Mouse (Mus musculus) thymus, postnatal 0 days (tissue): ENCODE results near the gene Tom1l2. TPM values are rescaled to one million over a fixed set of nuclear protein-coding genes. Genes with fewer than 3 reads are reported as not detected.

ENCODE experiments used
- DNase-seq: peaks from one replicate; pipeline ENCODE4 v3.0.0-alpha.2; 2015; ENCODE audit warnings: low spot score
- polyA plus RNA-seq: library from polyadenylated mRNA; unstranded; fragments of >200 nt; fragmentation: Nextera tagmentation; extraction: Ambion mirVana; gene quantifications from 2 replicates; pipeline ENCODE4 v1.2.1, GENCODE M21; 2015

Gene Tom1l2
- polyA plus RNA-seq, 1 experiment from 2014 or later: 17.6 TPM

DNA sequence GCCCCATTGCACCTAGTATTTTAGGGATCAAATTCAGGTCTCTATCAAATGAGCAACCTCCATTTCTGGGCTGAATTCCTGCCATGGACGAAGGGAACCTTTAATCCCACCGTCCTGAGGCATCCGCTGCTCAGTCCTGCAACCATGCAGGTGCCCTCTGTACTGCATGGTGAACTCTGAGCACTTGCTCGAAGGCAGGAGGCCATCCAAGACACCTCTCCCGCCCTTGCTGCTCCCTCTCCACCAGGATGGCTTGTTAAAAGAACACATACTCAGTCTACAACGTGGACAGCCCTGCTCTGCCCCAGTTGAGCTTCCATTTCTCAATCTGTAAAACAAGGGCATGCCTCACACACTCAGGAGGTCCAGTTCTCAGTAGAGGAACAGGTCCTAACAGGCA is 144.5 kb downstream of the Tom1l2 start:
- DNase-seq: no peak

DNA sequence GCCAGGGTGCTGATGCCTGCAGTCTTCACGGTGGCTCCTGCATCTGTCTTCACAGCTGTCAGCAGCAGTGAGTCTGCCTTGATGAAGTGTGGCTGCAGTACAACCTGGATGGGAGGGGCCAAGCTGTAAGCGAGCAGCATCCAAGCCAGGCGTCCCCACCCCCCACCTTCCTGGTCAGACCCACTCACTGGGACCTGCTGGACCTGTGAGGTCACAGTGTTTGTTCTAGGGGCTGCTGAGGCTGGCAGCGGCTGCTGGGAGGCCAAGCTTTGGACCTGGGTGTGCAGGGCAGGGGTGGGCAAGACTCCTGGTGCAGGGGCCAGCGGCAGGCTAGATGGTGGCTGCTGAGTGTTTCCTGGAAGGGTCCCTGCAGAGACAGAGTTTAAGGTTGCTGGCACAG is 146.5 kb downstream of the Tom1l2 start:
- no peak for DNase-seq

DNA sequence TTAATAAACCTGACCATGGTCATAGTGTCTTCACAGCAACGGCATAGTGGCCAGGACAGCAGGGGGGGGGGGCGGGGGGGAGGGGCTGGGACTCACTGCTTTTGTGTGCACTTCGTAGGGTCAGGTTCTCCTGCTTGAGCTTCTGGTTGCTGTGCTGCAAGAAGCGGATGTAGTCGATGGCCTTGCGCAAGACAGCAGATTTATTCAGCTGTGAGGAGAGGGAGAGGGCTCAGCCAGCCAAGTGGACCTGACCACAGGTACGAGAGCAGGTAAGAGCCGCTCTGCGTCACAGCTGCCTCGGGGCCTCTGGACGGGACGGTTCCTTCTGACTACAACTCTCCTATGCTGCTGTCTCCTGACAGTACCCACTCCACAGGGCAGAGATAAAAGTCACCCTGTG is 147.7 kb downstream of the Tom1l2 start:
- DNase-seq: no peak

DNA sequence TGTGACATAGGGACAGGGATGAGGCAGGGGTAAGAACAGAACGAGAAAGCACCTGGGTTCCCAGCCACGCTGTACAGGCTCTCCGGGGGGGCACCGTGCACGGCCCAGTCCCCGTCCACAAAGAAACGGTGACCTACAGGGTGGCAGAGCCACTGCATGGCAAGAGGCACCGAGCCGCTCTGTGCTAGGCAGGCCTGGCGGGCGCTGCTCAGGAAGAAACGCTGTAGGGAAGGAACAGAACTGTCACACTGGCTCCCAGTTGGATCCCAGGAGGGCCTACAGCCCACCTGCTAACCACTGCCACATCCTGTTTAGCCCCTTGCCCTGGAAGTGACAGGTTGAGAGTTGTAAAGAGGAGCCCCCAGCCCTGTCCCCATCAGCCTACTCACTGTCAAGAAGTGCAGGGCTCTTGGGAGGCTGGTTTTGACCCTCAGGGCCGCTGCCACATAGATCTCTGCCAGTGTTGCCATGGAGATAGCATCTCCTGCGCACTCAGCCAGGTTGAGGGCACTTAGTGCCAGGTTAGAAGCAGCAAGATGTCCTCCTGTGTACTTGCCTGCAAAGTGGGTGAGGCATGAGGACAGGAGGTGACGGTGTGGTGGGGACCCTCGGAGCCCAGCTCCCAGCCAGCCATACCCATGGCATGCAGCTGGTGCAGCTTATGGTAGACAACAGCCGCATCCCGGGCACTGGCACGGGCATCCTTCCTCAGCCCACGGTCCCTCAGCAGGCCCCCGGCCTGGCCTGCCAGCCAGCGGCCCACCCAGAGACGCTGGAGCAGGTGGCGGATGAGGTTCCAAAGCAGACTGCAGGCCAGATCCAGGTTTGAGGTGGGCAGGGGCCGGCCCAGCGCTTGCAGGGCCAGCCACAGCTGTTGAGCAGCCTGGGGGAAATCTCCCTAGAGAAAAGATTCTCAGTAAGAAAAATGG is 149.7 kb downstream of the Tom1l2 start:
- DNase-seq: no peak

DNA sequence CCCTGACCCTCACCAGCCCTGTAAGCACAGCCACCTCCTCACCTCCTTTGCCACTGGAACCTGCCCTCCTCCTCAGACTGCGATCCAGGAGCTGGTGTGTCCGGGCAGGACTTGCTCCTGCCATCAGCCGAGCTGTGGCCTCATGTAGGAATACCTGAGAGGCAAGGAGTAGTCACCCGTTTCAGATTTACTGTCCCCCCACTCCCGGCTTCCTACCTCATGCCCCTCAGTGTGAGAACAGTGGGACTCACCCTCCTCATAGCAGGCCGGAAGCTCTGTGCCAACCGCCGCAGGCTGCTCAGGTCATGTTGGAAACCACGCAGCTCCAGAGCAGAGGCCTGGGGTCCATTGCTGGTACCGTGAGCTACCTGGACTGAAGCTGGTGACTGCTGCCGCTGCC is 152.3 kb downstream of the Tom1l2 start:
- no peak for DNase-seq

DNA sequence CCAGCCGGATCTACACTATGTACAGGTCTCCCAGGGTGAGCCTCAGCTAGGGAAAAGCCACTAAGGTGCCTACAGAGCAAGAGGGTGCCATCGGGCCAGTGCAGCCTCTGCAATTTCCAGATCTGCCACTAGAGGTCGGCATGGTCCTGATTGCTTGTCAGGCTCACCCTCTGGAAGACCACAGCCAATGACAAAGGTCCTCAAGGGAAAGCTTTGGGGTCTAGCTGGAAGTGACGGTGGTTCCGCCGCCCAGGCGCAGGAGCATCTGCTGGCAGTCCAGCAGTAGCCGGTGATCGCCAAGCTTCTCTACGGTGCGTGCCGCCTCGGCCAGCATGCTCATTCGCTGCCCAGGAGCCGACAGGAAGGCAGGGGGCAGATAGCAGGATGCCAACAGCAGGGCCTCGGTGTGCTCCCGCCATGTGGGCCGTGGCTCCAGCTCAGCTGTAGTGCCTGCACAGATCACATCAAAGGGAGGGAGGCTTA is 153.0 kb downstream of the Tom1l2 start:
- DNase-seq: peak; percentile 89

DNA sequence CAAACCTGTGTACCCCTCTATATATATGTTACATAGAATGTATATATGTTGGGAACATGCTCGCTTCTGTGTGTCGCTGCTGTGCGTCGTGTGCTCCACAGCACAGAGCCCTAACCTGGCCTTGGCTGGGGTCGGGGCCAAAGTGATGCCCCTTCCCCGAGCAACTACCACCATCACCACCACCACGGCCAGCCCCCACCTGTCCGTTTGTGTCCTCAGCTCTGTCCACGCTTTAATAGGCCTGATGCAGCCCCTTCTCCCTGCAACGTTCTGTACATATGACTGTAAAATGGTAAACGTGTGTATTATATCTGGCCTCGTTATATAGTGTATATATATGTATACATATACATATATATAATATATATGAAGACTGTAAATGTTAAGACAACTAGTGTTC is 154.1 kb downstream of the Tom1l2 start:
- DNase-seq: no peak

DNA sequence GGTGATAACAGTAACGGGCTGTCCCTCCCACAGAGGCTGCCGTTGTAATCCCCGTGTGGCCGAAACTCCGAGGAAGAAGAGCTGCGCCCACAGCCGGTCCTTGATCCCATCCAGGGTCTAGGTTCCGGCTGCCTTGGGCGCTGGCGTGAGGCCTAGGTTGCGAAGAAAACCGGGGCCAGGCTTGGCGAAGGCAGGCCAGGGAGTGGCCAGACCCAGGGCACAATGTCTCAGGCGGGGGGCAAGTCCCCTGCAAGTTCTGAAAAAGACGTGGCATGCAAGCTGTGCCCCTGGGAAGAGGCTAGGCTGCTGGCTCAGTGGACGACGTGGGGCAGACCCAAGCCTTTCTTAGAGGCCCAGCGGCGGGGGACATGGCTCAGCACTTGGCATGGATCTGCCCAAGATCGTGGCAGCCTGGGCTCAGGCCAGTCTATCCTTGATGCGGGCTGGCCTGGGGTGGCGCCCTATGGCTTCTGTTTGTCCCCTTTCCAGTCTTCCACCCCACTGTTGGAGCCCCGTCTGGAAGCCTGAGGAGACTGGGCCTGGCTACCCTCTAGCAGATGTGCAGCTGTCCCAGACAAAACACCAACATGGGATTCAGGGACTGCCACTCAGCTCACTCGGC is 154.6 kb downstream of the Tom1l2 start:
- DNase-seq: no peak

DNA sequence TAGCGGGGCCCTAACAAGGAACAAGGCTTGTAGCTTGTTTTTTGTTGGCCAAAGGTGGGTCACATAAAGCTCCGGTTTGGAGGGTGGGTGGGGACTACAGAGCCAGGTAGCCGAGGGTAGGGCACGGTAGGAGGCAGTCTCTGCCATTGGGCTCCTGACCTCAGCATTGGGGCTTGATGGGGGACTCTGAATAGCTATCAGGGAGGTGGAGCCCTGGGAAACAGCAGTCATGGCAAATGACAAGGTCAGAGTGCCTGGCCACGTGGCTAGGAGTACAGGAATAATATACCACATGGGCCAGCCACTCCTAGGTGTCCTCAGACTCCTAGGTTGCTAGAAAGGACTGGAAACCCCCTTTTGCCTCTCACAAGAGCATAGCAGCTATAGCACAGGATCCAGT is 156.4 kb downstream of the Tom1l2 start:
- DNase-seq: no peak

DNA sequence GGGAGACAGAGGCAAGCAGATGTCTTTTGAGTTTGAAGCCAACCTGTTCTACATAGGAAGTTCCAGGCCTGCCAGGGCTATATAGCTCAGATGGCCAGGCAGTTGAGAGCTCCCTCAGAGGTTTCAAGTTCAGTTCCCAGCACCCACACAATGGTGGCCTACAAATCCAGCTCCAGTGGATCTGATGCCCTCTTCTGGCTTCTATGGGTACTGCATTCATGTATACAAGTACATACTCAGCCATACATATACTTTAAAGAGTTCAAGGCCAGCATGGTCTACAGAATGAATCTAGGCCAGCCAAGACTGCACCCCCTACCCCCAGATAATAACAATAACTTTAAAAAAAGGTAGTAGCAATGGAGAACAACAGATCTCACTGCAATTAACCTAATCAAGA is 157.6 kb downstream of the Tom1l2 start:
- DNase-seq: peak; percentile 54

DNA sequence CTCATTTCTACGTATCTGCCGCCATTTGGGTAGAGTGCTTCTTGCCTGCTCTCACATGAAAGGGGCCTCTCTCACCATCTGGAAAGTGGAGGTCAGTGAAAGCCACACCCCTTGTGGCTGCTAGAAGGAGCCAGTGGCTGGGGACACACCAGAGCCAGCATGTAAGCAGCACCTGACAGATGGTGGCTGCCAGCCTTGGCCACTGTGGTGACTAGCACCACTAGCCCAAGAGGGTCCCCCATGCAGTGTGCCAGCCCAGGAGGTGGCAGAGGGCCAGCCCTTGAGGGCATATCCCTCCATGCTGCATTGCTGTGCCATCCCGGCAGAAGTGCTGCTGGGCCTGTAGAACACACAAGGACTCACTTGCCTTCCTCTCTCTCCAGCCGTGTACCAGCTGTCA is 159.1 kb downstream of the Tom1l2 start:
- no peak for DNase-seq

DNA sequence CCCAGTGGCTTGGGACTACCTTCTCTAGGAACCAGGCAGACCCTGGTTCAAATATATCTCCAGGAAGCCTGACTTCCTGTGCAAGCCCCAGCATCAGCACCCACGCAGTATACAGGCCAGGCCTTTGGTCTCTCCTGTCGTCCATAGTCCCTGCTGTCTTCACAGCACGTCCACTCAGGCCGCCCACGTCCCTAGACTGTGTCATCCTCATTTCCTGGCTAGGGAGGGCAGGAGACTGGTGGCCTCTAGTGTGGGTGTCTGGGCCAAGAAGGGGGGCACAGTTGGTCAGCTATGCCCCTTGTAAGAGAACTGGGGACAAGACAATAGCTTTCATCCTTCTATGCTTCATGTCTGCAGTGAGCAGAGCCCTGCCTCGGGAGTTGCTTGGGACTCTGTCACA is 160.2 kb downstream of the Tom1l2 start:
- no peak for DNase-seq

DNA sequence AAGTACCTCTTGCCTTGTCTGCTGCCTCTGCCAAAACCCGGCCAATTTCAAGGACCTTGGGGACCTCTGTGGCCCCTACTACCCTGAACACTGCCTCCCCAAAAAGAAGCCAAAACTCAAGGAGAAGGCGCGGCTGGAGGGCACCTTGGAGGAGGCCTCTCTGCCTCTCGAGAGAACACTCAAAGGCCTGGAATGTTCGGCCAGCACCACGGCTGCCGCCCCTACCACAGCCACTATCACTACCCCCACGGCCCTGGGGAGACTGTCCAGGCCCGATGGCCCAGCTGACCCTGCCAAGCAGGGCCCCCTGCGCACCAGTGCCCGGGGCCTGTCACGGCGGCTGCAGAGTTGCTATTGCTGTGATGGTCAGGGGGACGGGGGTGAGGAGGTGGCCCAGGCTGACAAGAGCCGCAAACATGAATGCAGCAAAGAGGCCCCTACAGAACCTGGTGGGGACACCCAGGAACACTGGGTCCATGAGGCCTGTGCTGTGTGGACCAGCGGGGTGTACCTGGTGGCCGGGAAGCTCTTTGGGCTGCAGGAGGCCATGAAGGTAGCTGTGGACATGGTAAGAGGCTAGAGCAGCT is 162.6 kb downstream of the Tom1l2 start:
- no peak for DNase-seq

DNA sequence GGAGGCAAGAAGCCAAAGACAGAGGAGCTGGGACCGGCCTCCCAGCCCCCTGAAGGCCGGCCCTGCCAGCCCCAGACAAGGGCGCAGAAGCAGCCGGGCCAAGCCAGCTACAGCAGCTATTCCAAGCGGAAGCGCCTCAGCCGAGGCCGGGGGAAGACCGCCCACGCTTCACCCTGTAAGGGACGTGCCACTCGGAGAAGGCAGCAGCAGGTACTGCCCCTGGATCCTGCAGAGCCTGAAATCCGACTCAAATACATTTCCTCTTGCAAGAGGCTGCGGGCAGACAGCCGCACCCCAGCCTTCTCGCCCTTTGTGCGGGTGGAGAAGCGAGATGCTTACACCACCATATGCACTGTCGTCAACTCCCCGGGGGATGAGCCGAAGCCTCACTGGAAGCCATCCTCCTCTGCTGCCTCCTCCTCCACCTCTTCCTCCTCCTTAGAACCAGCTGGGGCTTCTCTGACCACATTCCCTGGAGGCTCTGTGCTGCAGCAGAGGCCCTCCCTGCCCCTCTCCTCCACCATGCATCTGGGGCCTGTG is 163.1 kb downstream of the Tom1l2 start:
- DNase-seq: no peak

DNA sequence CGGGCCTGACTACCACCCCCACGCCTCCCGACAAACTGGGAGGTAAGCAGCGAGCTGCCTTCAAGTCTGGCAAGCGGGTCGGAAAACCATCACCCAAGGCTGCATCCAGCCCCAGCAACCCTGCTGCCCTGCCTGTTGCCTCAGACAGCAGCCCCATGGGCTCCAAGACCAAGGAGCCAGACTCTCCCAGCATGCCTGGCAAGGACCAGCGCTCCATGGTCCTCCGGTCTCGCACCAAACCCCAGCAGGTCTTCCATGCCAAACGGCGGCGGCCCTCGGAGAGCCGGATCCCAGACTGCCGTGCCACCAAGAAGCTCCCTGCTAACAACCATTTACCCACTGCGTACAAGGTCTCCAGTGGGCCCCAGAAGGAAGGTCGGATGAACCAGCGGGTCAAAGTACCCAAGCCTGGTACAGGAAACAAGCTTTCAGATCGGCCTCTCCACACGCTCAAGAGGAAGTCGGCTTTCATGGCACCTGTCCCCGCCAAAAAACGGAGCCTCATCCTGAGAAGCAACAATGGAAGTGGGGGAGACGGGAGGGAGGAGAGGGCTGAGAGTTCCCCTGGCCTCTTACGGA is 164.3 kb downstream of the Tom1l2 start:
- peak; percentile 28 for DNase-seq

DNA sequence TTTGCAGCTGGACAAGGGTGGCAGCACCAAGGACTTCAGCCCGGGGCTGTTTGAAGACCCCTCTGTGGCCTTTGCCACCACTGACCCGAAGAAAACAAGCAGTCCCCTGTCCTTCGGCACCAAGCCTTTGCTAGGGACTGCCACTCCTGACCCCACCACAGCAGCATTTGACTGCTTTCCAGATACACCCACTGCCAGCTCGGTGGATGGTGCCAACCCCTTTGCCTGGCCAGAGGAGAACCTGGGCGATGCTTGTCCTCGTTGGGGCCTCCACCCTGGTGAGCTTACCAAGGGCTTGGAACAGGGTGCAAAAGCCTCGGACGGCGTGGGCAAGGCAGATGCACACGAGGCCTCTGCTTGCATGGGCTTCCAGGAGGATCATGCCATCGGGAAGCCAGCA is 165.6 kb downstream of the Tom1l2 start:
- no peak for DNase-seq

DNA sequence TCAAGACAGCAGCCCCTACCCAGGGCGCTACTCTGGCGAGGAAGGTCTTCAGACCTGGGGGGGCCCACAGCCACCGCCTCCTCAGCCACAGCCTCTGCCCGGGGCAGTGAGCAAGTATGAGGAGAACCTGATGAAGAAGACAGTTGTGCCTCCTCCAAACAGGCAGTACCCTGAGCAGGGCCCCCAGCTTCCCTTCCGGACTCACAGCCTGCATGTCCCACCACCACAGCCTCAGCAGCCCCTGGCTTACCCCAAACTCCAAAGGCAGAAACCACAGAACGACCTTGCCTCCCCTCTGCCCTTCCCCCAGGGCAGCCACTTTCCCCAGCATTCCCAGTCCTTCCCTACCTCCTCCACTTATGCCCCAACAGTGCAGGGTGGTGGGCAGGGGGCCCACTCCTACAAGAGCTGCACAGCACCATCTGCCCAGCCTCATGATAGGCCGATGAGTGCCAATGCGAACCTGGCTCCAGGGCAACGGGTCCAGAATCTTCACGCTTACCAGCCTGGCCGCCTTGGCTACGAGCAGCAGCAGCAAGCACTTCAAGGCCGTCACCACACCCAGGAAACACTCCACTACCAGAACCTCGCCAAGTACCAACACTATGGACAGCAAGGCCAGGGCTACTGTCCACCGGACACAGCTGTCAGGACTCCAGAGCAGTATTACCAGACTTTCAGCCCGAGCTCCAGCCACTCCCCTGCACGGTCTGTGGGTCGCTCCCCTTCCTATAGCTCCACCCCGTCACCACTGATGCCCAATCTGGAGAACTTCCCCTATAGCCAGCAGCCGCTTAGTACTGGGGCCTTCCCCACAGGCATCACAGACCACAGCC is 167.1 kb downstream of the Tom1l2 start:
- DNase-seq: peak; percentile 62

DNA sequence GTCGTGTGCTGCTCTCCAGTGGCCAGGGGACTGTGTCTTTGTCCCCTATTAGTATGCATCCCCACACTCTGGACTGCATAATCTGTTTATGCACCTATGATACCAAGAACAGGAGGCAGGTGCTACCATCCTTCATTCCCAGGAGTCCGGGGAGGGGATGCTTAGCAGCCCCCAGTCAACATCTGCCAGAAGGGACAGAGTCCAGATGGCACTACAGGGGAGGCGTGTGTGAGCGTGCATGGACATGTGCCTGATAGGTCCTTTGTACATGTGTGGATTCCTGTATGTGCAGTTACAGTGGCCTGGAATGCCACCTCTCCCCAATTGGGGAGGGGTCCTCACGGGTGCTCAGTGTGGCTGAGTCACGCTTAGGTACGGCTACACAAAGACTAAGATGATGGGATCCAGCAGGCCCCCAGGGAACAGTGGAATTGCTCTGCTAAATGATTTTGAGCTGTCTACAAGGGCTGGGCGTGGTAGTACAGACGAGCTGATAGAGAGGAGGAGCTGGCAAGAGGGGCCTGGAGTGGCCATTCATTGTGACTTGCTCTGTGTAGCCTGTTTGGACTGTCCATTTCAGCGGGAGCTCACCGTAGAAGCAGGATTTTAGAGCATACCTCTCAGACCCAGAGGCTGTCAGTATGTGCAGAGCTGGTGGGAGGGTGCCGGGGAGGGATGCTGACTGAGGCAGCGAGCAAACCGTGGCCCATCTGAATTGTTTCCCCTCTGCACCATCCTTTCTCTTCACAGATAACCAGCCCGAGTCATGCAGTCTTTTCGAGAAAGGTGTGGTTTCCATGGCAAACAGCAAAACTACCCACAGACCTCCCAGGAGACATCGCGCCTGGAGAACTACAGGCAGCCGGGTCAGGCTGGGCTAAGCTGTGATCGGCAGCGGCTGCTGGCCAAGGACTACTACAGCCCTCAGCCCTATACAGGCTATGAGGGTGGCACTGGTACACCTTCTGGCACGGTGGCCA is 168.1 kb downstream of the Tom1l2 start:
- DNase-seq: peak; percentile 59

DNA sequence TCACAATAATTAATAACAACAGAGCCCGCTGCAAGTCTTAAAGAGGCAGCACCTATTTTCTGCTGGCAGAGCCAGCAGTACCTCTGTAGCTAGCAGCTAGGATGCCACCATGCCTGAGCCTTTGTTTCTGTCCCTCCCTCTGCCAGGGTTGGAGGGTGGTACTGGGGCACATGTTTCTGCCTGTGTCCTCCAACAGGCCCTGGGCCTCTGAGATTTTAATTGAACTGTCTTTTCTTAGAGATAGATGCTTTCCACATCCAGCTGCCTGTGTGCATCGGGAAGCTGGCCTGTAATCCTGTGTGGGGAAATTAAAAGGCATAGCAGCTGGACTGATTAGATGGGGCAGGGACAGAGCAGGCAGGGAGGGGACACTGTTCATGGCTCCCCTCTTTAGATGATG is 170.0 kb downstream of the Tom1l2 start:
- no peak for DNase-seq
